Mouse (Mus musculus) limb, embryonic 14.5 days (tissue): ENCODE results near the gene Rplp2. TPM values are rescaled to one million over a fixed set of nuclear protein-coding genes. Genes with fewer than 3 reads are reported as not detected.

ENCODE experiments used
- ATAC-seq: fragments of 200-750 bp; cut with Nextera tagmentation; 2 replicates; pipeline ENCODE4 v1.8.0; 2017; ENCODE audit warnings: low read depth, moderate number of reproducible peaks, moderate TSS enrichment; ENCODE audit not compliant: low FRiP score
- DNase-seq: peaks from one replicate; pipeline ENCODE4 v3.0.0-alpha.2; 2015; ENCODE audit warnings: low spot score
- H3K27ac ChIP-seq: fragments of 300-500 bp; sonication (generic); replicated peaks from 2 replicates; pipeline ENCODE4 v1.5.1; 2014; ENCODE audit warnings: low read depth, mild to moderate bottlenecking, low read length, moderate library complexity, mixed read lengths
- H3K27me3 ChIP-seq: fragments of 300-500 bp; sonication (generic); 2 replicates; pipeline ENCODE4 v1.6.1; 2014; ENCODE audit warnings: low read length, mixed read lengths; ENCODE audit not compliant: control insufficient read depth, insufficient read depth
- H3K36me3 ChIP-seq: fragments of 300-500 bp; sonication (generic); 2 replicates; pipeline ENCODE4 v1.6.1; 2014; ENCODE audit warnings: mild to moderate bottlenecking, low read length, moderate library complexity, mixed read lengths; ENCODE audit not compliant: control insufficient read depth, insufficient read depth
- H3K4me1 ChIP-seq: fragments of 300-500 bp; sonication (generic); 2 replicates; pipeline ENCODE4 v1.6.1; 2014; ENCODE audit warnings: antibody characterized with exemption, low read length, mixed read lengths; ENCODE audit not compliant: control insufficient read depth, insufficient read depth
- H3K4me2 ChIP-seq: fragments of 300-500 bp; sonication (generic); replicated peaks from 2 replicates; pipeline ENCODE4 v1.6.1; 2014; ENCODE audit warnings: low read depth, mild to moderate bottlenecking, low read length, moderate library complexity; ENCODE audit not compliant: severe bottlenecking
- H3K4me3 ChIP-seq: fragments of 300-500 bp; sonication (generic); replicated peaks from 2 replicates; pipeline ENCODE4 v1.5.1; 2014; ENCODE audit warnings: low read length
- H3K9ac ChIP-seq: fragments of 300-500 bp; sonication (generic); 2 replicates; pipeline ENCODE4 v1.6.1; 2014; ENCODE audit warnings: mild to moderate bottlenecking, low read depth, low read length, moderate library complexity; ENCODE audit not compliant: severe bottlenecking
- H3K9me3 ChIP-seq: fragments of 300-500 bp; sonication (generic); 2 replicates; pipeline ENCODE4 v1.6.1; 2016; ENCODE audit warnings: low read length; ENCODE audit not compliant: control insufficient read depth
- POLR2A ChIP-seq: fragments of 200-500 bp; IDR thresholded peaks from 2 replicates; pipeline ENCODE4 v1.8.0; 2012; ENCODE audit warnings: inconsistent platforms, mild to moderate bottlenecking, moderate library complexity, borderline replicate concordance; ENCODE audit not compliant: insufficient read depth, insufficient read length; ENCODE audit errors: extremely low read depth
- WGBS: fragments of 180-500 bp; shearing (Covaris S2); extraction: QIAGEN DNeasy Blood & Tissue Kit; methylation state at CpG from one replicate; pipeline ENCODE4 v1.1.7; 2014; 5-methylcytosine and 5-hydroxymethylcytosine counted together
- polyA plus RNA-seq, 2 experiments: library from polyadenylated mRNA; depleted of rRNA in 1 of 2; stranded (reverse) in 1 of 2; unstranded in 1 of 2; fragments of >200 nt; fragmentation: Nextera tagmentation in 1 of 2; extraction: Ambion mirVana in 1 of 2; gene quantifications; 2 replicates each; pipeline versions ENCODE4 v1.2.1 to v1.2.3; 2012 to 2014

Gene Rplp2
- polyA plus RNA-seq, 2 experiments: 1,364 to 1,375 TPM

GRCm38 (mm10) chr7:141465388-141466044 lies 18.3 kb downstream of the Rplp2 start:
- Histone ChIP-seq H3K9me3 (no peaks in the 10 kb centered on the region), H3K27me3 (peaks cover 46% of the 10 kb centered on the region), H3K9ac (0 out of 2 replicates have a peak overlapping the region, but pooled peaks have one; percentile 31), H3K36me3 (peaks cover 15% of the 10 kb centered on the region), H3K4me3 (peak overlapping the region; percentile 26), H3K27ac (0 out of 2 replicates have a peak overlapping the region, but pooled peaks have one; percentile 8), H3K4me1 (peaks cover 48% of the 10 kb centered on the region), H3K4me2 (peak overlapping the region; percentile 48)
- no peak for DNase-seq
- 25% methylated on average over 7 of the region's 10 CpGs for WGBS
- TF ChIP-seq POLR2A: no peak
- no peak for ATAC-seq

- Histone ChIP-seq H3K9me3 (no peaks in the 10 kb centered on the region), H3K27me3 (peaks cover 42% of the 10 kb centered on the region), H3K4me1 (peaks cover 48% of the 10 kb centered on the region), H3K9ac (no peak overlapping the region), H3K27ac (no peak overlapping the region), H3K4me3 (no peak overlapping the region), H3K36me3 (peaks cover 20% of the 10 kb centered on the region), H3K4me2 (no peak overlapping the region)
- TF ChIP-seq POLR2A: no peak
- ATAC-seq (no peak), DNase-seq (no peak)
- 82% methylated on average over 7 of the region's 7 CpGs for WGBS
Measured at GRCm38 (mm10) chr7:141466045-141466394, 18.9 kb downstream of the Rplp2 start.

- Histone ChIP-seq H3K27me3 (peaks cover 35% of the 10 kb centered on the region), H3K27ac (0 out of 2 replicates have a peak overlapping the region, but pooled peaks have one; percentile 72), H3K4me2 (peak overlapping the region; percentile 84), H3K4me3 (peak overlapping the region; percentile 65), H3K9ac (peak overlapping the region; percentile 70), H3K36me3 (peaks cover 26% of the 10 kb centered on the region), H3K9me3 (no peaks in the 10 kb centered on the region), H3K4me1 (peaks cover 47% of the 10 kb centered on the region)
- WGBS: 57% methylated on average over 10 of the region's 10 CpGs
- DNase-seq (no peak), ATAC-seq (no peak)
- TF ChIP-seq POLR2A: no peak
Measured at GRCm38 (mm10) chr7:141466607-141467148, 19.5 kb downstream of the Rplp2 start.

DNA sequence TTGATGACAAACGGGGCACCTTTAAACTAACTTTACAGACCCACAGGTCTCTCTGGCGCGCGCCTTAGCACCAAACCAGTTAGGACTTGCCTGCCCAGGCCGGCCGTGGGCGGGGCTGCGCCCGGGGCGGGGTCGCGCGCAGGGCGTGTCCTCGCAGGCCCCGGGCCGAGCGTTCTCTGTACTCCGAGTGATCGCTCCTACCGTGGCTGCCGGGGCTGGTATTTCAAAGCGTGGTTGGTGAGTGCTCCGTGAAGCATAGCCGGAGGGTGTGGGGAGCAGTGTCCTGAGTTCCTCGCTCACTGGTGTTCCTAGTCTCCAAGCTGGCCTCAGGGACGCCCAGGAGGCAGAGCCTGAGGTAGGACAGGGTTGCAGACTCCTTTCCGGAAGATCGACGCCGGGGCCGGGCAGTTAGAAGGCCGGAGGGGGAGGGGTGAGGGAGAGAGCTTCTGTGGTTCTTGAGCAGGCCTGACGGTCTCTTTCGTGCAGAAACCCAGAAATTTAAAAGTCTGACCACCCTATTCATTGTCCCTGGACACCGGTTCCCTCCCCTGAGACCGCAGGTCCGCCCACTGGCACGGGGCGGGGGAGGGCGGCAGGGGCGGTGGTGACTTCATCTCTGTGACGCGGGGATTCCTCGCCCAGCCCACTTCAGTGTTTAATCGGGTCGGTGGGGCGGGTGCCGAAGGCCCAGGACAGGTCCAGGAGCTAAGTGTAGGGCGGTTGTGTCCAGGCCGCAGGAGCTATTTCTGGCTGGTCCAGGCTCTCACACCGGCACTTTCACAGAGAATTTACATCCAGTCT lies 20.3 kb downstream of the Rplp2 start, which contains the start of gene Cd151:
Cd151 (plus strand) TSS at position 163 of the 801 bp plus-strand sequence.
- H3K27ac ChIP-seq: peak within 1 kb of the TSS; percentile 72
- peaks cover 41% of the 10 kb centered on the region for H3K4me1 ChIP-seq
- peak; percentile 75 for DNase-seq
- H3K9me3 ChIP-seq: no peaks in the 10 kb centered on the region
- under 1% methylated on average over 49 of the region's 52 CpGs for WGBS
- H3K36me3 ChIP-seq: peaks cover 32% of the 10 kb centered on the region
- no peak for TF ChIP-seq POLR2A
- peak; percentile 81 for ATAC-seq
- peak within 1 kb of the TSS; percentile 65 for H3K4me3 ChIP-seq
- peaks cover 27% of the 10 kb centered on the region for H3K27me3 ChIP-seq
- peak within 1 kb of the TSS; percentile 84 for H3K4me2 ChIP-seq
- H3K9ac ChIP-seq: peak within 1 kb of the TSS; percentile 70

DNA sequence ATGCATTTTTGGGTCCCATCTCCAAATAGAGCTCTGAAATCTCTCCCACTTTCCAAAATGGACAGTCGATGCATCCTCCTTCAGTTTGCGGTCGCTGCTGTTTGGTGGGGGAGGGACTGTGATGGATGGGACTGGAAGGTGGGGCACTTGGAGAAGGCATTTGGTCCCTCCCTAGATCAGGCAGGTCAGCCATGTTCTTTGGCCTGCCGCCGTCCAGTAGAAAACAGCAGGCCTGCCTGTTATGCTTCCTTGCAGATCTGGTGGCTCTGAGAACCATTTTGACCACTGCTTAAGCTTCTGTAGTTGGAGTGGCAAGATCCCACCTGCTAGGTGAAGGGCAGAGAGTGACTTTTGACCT lies 21.0 kb downstream of the Rplp2 start:
- WGBS: 13% methylated on average over 5 of the region's 5 CpGs
- Histone ChIP-seq H3K9me3 (no peaks in the 10 kb centered on the region), H3K4me3 (peak overlapping the region; percentile 65), H3K9ac (peak overlapping the region; percentile 70), H3K36me3 (peaks cover 38% of the 10 kb centered on the region), H3K27me3 (peaks cover 20% of the 10 kb centered on the region), H3K4me1 (peaks cover 41% of the 10 kb centered on the region), H3K27ac (peak overlapping the region; percentile 72), H3K4me2 (peak overlapping the region; percentile 84)
- ATAC-seq: no peak
- no peak for TF ChIP-seq POLR2A
- DNase-seq: no peak
